Mouse (Mus musculus): ENCODE results near the gene Alpk1. TPM values are rescaled to one million over a fixed set of nuclear protein-coding genes. Genes with fewer than 3 reads are reported as not detected.
"Not testable (repeated sequence)": the region's sequence is repeated elsewhere in the genome, so short reads cannot be mapped to it uniquely, and the experiment has no call there.

Gene Alpk1
- polyA plus RNA-seq, 2 experiments: 0.19 to 0.59 TPM

DNA sequence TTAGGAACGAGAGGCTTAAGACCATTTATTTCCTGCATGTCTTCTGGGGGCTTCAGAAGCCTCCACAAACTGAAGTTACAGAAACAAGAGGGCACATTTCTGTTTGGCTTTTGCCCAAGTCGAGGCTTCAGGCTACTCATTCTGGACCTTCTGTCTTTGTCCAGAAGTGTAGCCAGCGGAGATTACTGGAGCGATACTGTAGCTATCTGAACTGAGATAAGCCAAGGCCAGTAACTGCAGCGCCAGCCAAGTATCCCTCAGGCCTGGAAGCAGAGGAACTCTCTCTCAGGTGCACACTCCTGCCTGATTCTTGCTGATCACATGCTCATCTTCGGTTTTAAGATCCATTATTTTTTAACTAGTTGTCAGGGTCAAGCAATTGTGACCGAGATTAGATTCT is 7.7 kb upstream of the Alpk1 start:
- H3K4me2 ChIP-seq (ENCODE audit: low read depth): no peak overlapping the region
- no peak overlapping the region for H3K27ac ChIP-seq
- no peak overlapping the region for H3K9ac ChIP-seq (replicated peaks)
- WGBS (ENCODE audit: insufficient replicate concordance): 50% methylated on average over 7 of the region's 7 CpGs
- no peaks in the 10 kb centered on the region for H3K36me3 ChIP-seq (replicated peaks; ENCODE audit: control insufficient read depth, insufficient read depth, low read depth)
- no peaks in the 10 kb centered on the region for H3K9me3 ChIP-seq (ENCODE audit: control insufficient read depth, low read length)
- ATAC-seq (ENCODE audit: insufficient read depth): no peak
- H3K4me1 ChIP-seq (replicated peaks; ENCODE audit: control insufficient read depth in 2 of 2, insufficient read depth in 2 of 2, low read length in 1 of 2): peaks cover 13 to 17% of the 10 kb centered on the region in 2 experiments
- TF ChIP-seq EP300 (IDR thresholded peaks at IDR 0.05; ENCODE audit: low read depth) (no peak), CTCF (IDR thresholded peaks at IDR 0.05; ENCODE audit: low read depth) (no peak)
- DNase-seq (ENCODE audit: low read depth in 3 of 3, low spot score in 3 of 3): no peak
- no peaks in the 10 kb centered on the region for H3K27me3 ChIP-seq (ENCODE audit: control insufficient read depth, insufficient read depth, low read length)
- no peak overlapping the region for H3K4me3 ChIP-seq (ENCODE audit: insufficient read depth in 1 of 2, low read depth in 2 of 2, low read length in 2 of 2)

DNA sequence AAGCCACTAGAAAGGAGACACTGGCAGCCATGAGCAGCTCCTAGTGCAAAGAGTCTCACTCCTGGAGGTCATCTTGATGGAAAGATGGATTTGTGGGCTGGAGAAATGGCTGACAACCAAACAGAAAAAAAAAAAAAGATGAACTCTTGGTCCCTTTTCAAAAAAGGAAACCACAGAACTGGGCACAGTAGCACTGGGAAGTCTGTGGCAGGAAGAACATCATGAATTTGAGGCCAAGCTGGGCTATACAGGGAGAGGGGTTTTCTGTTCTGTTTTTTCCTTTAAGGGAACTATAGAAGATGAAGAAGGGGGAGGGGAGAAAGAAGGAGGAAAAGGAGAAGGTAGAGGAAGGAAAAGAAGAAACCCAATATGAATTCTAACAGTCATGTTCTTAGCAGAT is 6.7 kb upstream of the Alpk1 start:
- no peak for DNase-seq (ENCODE audit: low read depth in 3 of 3, low spot score in 3 of 3)
- Histone ChIP-seq H3K4me3 (ENCODE audit: insufficient read depth in 1 of 2, low read depth in 2 of 2, low read length in 2 of 2) (no peak overlapping the region), H3K27me3 (ENCODE audit: control insufficient read depth, insufficient read depth, low read length) (no peaks in the 10 kb centered on the region), H3K9me3 (ENCODE audit: control insufficient read depth, low read length) (no peaks in the 10 kb centered on the region), H3K4me2 (ENCODE audit: low read depth) (no peak overlapping the region), H3K9ac (replicated peaks) (no peak overlapping the region), H3K36me3 (replicated peaks; ENCODE audit: control insufficient read depth, insufficient read depth, low read depth) (no peaks in the 10 kb centered on the region), H3K27ac (no peak overlapping the region), H3K4me1 (replicated peaks; ENCODE audit: control insufficient read depth in 2 of 2, insufficient read depth in 2 of 2, low read length in 1 of 2) (peaks cover 6 to 7% of the 10 kb centered on the region in 2 experiments; a peak in 2 of 4 replicates)
- TF ChIP-seq EP300 (IDR thresholded peaks at IDR 0.05; ENCODE audit: low read depth) (no peak), CTCF (IDR thresholded peaks at IDR 0.05; ENCODE audit: low read depth) (no peak)
- no peak for ATAC-seq (ENCODE audit: insufficient read depth)

DNA sequence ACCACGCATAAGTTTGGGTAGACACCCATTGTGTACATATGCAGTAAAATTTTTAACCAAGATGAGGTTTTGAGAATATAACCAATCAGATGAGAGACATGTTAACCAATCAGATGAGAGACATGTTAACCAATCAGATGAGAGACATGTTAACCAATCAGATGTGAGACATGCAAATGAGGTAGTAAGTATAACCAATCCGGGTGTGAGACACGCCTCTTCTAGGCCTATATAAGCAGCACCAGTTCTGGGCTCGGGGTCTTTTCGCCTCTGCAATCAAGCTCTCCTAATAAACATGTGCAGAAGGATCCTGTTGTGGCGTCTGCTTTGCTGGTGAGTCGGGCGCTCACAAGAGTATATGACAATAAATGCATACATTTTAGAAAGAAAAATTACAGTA is 3.4 kb upstream of the Alpk1 start:
- DNase-seq (ENCODE audit: low read depth in 3 of 3, low spot score in 3 of 3); H3K4me3 ChIP-seq (ENCODE audit: insufficient read depth in 1 of 2, low read depth in 2 of 2, low read length in 2 of 2); H3K9me3 ChIP-seq (ENCODE audit: control insufficient read depth, low read length); H3K4me1 ChIP-seq (replicated peaks; ENCODE audit: control insufficient read depth in 2 of 2, insufficient read depth in 2 of 2, low read length in 1 of 2); H3K9ac ChIP-seq (replicated peaks); H3K27me3 ChIP-seq (ENCODE audit: control insufficient read depth, insufficient read depth, low read length); ATAC-seq (ENCODE audit: insufficient read depth); H3K4me2 ChIP-seq (ENCODE audit: low read depth); H3K27ac ChIP-seq; H3K36me3 ChIP-seq (replicated peaks; ENCODE audit: control insufficient read depth, insufficient read depth, low read depth): not testable (repeated sequence)
- WGBS (ENCODE audit: insufficient replicate concordance): 86% methylated on average over 8 of the region's 8 CpGs

DNA sequence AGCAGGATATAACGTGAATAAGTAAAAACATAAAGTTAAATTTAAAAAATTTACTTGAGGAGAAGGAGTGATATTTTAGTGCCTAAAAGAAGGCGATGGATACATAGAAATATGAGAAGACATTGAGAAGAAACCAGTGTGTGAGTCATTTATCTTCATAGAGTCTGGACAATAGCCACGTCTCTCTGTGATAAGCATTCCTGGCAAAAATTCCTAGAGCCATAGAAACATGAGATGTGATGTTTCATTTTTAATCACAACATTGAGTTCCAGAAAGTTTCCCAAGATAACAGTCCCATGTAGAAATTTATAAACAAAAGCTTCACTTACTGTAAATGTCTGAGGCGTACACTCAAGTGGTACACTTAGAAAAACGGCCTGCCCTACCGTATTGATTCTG is 2.6 kb upstream of the Alpk1 start:
- H3K4me3 ChIP-seq (ENCODE audit: insufficient read depth in 1 of 2, low read depth in 2 of 2, low read length in 2 of 2): no peak overlapping the region
- ATAC-seq (ENCODE audit: insufficient read depth) (no peak), DNase-seq (ENCODE audit: low read depth in 3 of 3, low spot score in 3 of 3) (no peak)
- WGBS (ENCODE audit: insufficient replicate concordance): 72% methylated on average over 6 of the region's 6 CpGs
- no peaks in the 10 kb centered on the region for H3K9me3 ChIP-seq (ENCODE audit: control insufficient read depth, low read length)
- TF ChIP-seq EP300 (IDR thresholded peaks at IDR 0.05; ENCODE audit: low read depth) (no peak), CTCF (IDR thresholded peaks at IDR 0.05; ENCODE audit: low read depth) (no peak)
- H3K27me3 ChIP-seq (ENCODE audit: control insufficient read depth, insufficient read depth, low read length): no peaks in the 10 kb centered on the region
- H3K4me1 ChIP-seq (replicated peaks; ENCODE audit: control insufficient read depth in 2 of 2, insufficient read depth in 2 of 2, low read length in 1 of 2): peaks cover 4 to 7% of the 10 kb centered on the region in 2 experiments; a peak in 3 of 4 replicates
- no peak overlapping the region for H3K4me2 ChIP-seq (ENCODE audit: low read depth)
- no peaks in the 10 kb centered on the region for H3K36me3 ChIP-seq (replicated peaks; ENCODE audit: control insufficient read depth, insufficient read depth, low read depth)
- H3K27ac ChIP-seq: no peak overlapping the region
- H3K9ac ChIP-seq (replicated peaks): no peak overlapping the region

DNA sequence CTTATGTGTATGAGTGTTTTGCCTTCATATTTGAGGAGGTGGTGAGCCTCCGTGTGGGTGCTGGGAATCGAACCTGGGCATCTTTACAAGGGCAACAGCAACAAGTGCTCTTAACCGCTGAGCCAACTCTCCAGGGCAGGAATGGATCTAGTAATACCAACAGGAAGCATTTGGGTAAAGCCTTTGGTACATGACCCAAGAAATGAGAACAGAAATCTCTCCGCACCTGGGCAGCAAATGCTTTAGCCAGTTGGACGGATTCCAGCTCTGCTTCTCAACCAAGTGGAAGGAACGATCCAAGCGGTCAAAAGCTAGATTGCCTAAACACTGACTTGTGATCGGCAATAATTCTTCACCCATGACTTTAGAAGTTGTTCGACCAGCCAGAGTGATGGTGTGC is 594 bp upstream of the Alpk1 start:
- H3K4me1 ChIP-seq (replicated peaks; ENCODE audit: control insufficient read depth in 2 of 2, insufficient read depth in 2 of 2, low read length in 1 of 2): peaks cover 4 to 7% of the 10 kb centered on the region in 2 experiments; a peak in 3 of 4 replicates
- H3K9me3 ChIP-seq (ENCODE audit: control insufficient read depth, low read length): no peaks in the 10 kb centered on the region
- TF ChIP-seq EP300 (IDR thresholded peaks at IDR 0.05; ENCODE audit: low read depth): no peak
- TF ChIP-seq CTCF (IDR thresholded peaks at IDR 0.05; ENCODE audit: low read depth): no peak
- H3K36me3 ChIP-seq (replicated peaks; ENCODE audit: control insufficient read depth, insufficient read depth, low read depth): no peaks in the 10 kb centered on the region
- no peak overlapping the region for H3K9ac ChIP-seq (replicated peaks)
- DNase-seq (ENCODE audit: low read depth in 3 of 3, low spot score in 3 of 3) (no peak), ATAC-seq (ENCODE audit: insufficient read depth) (no peak)
- H3K4me2 ChIP-seq (ENCODE audit: low read depth): no peak overlapping the region
- H3K27me3 ChIP-seq (ENCODE audit: control insufficient read depth, insufficient read depth, low read length): no peaks in the 10 kb centered on the region
- no peak overlapping the region for H3K27ac ChIP-seq
- no peak overlapping the region for H3K4me3 ChIP-seq (ENCODE audit: insufficient read depth in 1 of 2, low read depth in 2 of 2, low read length in 2 of 2)
- 82% methylated on average over 9 of the region's 9 CpGs for WGBS (ENCODE audit: insufficient replicate concordance)

DNA sequence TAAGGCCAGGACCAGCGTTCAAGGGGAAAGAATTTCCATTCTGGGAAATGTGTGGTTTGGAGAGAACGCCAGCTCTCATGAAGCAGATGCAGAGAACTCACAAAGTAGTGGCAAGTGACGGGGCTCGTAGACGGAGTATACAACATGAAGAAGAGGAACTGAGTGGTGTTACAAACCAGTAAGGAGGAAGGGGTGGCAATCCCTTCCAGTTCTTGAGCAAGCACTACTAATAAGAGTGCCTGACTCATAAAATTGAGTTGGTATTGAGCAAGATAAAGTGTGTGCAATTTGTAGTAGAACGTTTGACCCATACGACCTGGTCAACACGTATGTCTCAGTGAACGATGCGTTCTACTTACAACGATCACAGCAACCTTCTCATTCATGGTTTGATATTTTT is 11.2 kb downstream of the Alpk1 start:
- Histone ChIP-seq H3K4me3 (ENCODE audit: insufficient read depth in 1 of 2, low read depth in 2 of 2, low read length in 2 of 2) (no peak overlapping the region), H3K36me3 (replicated peaks; ENCODE audit: control insufficient read depth, insufficient read depth, low read depth) (no peaks in the 10 kb centered on the region), H3K27me3 (ENCODE audit: control insufficient read depth, insufficient read depth, low read length) (no peaks in the 10 kb centered on the region), H3K27ac (no peak overlapping the region), H3K9me3 (ENCODE audit: control insufficient read depth, low read length) (no peaks in the 10 kb centered on the region), H3K4me1 (replicated peaks; ENCODE audit: control insufficient read depth in 2 of 2, insufficient read depth in 2 of 2, low read length in 1 of 2) (no peaks in the 10 kb centered on the region), H3K4me2 (ENCODE audit: low read depth) (no peak overlapping the region), H3K9ac (replicated peaks) (no peak overlapping the region)
- TF ChIP-seq CTCF (IDR thresholded peaks at IDR 0.05; ENCODE audit: low read depth): no peak
- TF ChIP-seq EP300 (IDR thresholded peaks at IDR 0.05; ENCODE audit: low read depth): no peak
- ATAC-seq (ENCODE audit: insufficient read depth): no peak
- DNase-seq (ENCODE audit: low read depth in 3 of 3, low spot score in 3 of 3): no peak
- WGBS (ENCODE audit: insufficient replicate concordance): 52% methylated on average over 11 of the region's 11 CpGs

Data from liver, embryonic 14.5 days (tissue).